Mouse (Mus musculus) heart, embryonic 10.5 days (tissue): ENCODE measurements around the gene Ubiad1. TPM values are rescaled to one million over a fixed set of nuclear protein-coding genes. Genes with fewer than 3 reads are reported as not detected.
A peak's percentile ranks its signal among the peaks of the same experiment; 100 is the strongest.

Source experiments
- DNase-seq: peaks from one replicate; pipeline ENCODE4 v3.0.0-alpha.2; 2017; ENCODE audit warnings: low spot score
- H3K27ac ChIP-seq: fragments of 300-500 bp; sonication (generic); 2 replicates; pipeline ENCODE4 v1.5.1; 2016; ENCODE audit warnings: mild to moderate bottlenecking
- H3K27me3 ChIP-seq: fragments of 300-500 bp; sonication (generic); 2 replicates; pipeline ENCODE4 v1.6.1; 2016; ENCODE audit warnings: mild to moderate bottlenecking; ENCODE audit not compliant: poor library complexity, insufficient read depth, severe bottlenecking
- H3K36me3 ChIP-seq: fragments of 300-500 bp; sonication (generic); 2 replicates; pipeline ENCODE4 v1.6.1; 2016; ENCODE audit warnings: mild to moderate bottlenecking, moderate library complexity
- H3K4me1 ChIP-seq: fragments of 300-500 bp; sonication (generic); 2 replicates; pipeline ENCODE4 v1.6.1; 2016; ENCODE audit warnings: mild to moderate bottlenecking
- H3K4me3 ChIP-seq: fragments of 300-500 bp; sonication (generic); 2 replicates; pipeline ENCODE4 v1.5.1; 2016; ENCODE audit warnings: mild to moderate bottlenecking, moderate library complexity
- H3K9me3 ChIP-seq: fragments of 300-500 bp; sonication (generic); 2 replicates; pipeline ENCODE4 v1.6.1; 2016; ENCODE audit warnings: mild to moderate bottlenecking, moderate library complexity
- WGBS: fragments of 180-500 bp; shearing (Covaris S2); methylation state at CpG from one replicate; pipeline ENCODE4 v1.1.7; 2016; 5-methylcytosine and 5-hydroxymethylcytosine counted together
- polyA plus RNA-seq: library from polyadenylated mRNA; unstranded; fragments of >200 nt; fragmentation: Nextera tagmentation; extraction: Ambion mirVana; gene quantifications from 2 replicates; pipeline ENCODE4 v1.2.1, GENCODE M21; 2016

The Ubiad1 gene
- polyA plus RNA-seq, result 24.7 and 26.9 TPM in 2 replicates

- Histone ChIP-seq H3K27me3 (no peaks in the 10 kb centered on the region), H3K4me3 (peak within 1 kb of the TSS; percentile 94), H3K27ac (peak within 1 kb of the TSS; percentile 96), H3K9me3 (no peaks in the 10 kb centered on the region), H3K36me3 (peaks cover 12% of the 10 kb centered on the region), H3K4me1 (peaks cover 25% of the 10 kb centered on the region)
- WGBS, result 0% methylated on average over 46 of the region's 46 CpGs
- DNase-seq, result peak; percentile 95
Observed at GRCm38 (mm10) chr4:148444250-148444967, at the start of gene Ubiad1. Gene Ubiad1, minus strand, starts transcription at chr4:148444771.

DNA sequence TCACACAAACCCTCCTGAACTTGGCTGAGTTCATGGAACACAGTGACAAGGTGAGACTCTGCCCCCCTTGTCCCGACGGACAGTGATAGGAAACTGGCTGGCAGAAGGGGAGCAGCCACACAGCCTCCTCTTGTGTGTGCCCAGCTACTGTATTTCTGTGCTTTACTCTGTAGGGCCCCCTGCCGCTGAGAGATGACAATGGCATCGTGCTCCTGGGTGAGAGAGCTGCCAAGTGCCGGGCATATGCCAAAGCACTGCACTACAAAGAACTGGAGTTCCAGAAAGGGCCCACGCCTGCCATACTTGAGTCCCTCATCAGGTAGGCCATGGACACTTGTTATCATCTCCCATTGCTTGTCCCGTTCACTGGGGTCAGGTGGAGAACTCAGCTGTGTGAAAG lies 46.9 kb upstream of the Ubiad1 start:
- no peak for DNase-seq
- no peaks in the 10 kb centered on the region for H3K27me3 ChIP-seq
- H3K36me3 ChIP-seq, result peaks cover 86% of the 10 kb centered on the region
- H3K4me3 ChIP-seq, result no peak overlapping the region
- peaks cover 12% of the 10 kb centered on the region for H3K4me1 ChIP-seq
- H3K9me3 ChIP-seq, result no peaks in the 10 kb centered on the region
- 85% methylated on average over 7 of the region's 7 CpGs for WGBS
- H3K27ac ChIP-seq, result no peak overlapping the region

DNA sequence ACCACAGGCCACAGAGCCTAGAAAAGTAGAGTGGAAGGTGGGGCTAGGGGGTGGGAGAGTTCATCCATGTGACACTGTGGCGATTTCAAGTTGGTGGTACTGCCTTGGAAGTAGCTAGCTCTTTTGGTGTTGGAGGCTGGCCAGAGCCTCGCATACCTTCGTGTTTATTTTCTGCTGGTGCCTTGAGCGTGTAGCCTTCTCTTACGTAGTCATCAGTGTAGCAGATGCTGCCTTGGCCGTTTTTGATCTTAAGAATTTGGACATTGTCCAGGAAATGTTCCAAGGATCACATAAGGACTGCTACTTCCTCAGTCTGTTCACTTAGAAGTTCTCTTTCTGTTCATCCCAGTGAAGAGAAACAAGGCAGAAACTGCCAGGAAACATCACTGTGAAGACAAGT lies 45.9 kb upstream of the Ubiad1 start:
- no peak overlapping the region for H3K27ac ChIP-seq
- H3K4me3 ChIP-seq, result no peak overlapping the region
- no peaks in the 10 kb centered on the region for H3K27me3 ChIP-seq
- H3K4me1 ChIP-seq, result peaks cover 12% of the 10 kb centered on the region
- WGBS, result 74% methylated on average over 6 of the region's 6 CpGs
- no peak for DNase-seq
- no peaks in the 10 kb centered on the region for H3K9me3 ChIP-seq
- H3K36me3 ChIP-seq, result peaks cover 86% of the 10 kb centered on the region

- Histone ChIP-seq H3K4me1 (no peaks in the 10 kb centered on the region), H3K27ac (no peak overlapping the region), H3K36me3 (peaks cover 97% of the 10 kb centered on the region), H3K27me3 (no peaks in the 10 kb centered on the region), H3K9me3 (no peaks in the 10 kb centered on the region), H3K4me3 (no peak overlapping the region)
- no peak for DNase-seq
- 67% methylated on average over 2 of the region's 2 CpGs for WGBS
Observed at GRCm38 (mm10) chr4:148487841-148488240, 43.3 kb upstream of the Ubiad1 start.

GRCm38 (mm10) chr4:148484511-148484910 lies 39.9 kb upstream of the Ubiad1 start:
- no peak for DNase-seq
- Histone ChIP-seq H3K36me3 (peaks cover 97% of the 10 kb centered on the region), H3K4me3 (no peak overlapping the region)

GRCm38 (mm10) chr4:148481557-148482168 lies 37.1 kb upstream of the Ubiad1 start:
- Histone ChIP-seq H3K27me3 (no peaks in the 10 kb centered on the region), H3K4me1 (no peaks in the 10 kb centered on the region), H3K9me3 (no peaks in the 10 kb centered on the region), H3K36me3 (peaks cover 96% of the 10 kb centered on the region), H3K4me3 (no peak overlapping the region), H3K27ac (no peak overlapping the region)
- WGBS, result 96% methylated on average over 2 of the region's 2 CpGs
- no peak for DNase-seq

More at GRCm38 (mm10) chr4:148484511-148484910, 39.9 kb upstream of the Ubiad1 start:
- Histone ChIP-seq H3K27me3 (no peaks in the 10 kb centered on the region), H3K27ac (no peak overlapping the region), H3K9me3 (no peaks in the 10 kb centered on the region), H3K4me1 (no peaks in the 10 kb centered on the region)
- 94% methylated on average over 12 of the region's 12 CpGs for WGBS

DNA sequence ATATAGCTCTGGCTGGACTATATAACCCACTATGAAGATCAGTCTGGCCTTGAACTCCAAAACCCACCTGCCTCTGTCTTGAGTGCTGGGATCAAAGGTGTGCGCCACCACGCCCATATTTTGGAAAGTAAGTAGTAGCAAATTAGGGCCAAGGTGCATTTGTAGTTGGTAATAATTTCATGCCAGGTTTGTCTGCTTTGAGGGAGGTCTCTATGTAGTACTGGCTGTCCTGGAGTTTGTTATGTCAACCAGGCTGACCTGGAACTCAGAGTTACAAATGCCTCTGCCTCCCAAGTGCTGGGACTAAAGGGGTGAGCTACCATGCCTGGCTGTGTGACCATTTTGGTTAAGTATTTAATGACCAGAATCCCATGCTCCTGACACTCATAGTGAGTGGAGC lies 35.7 kb upstream of the Ubiad1 start:
- Histone ChIP-seq H3K9me3 (no peaks in the 10 kb centered on the region), H3K4me3 (no peak overlapping the region), H3K4me1 (no peaks in the 10 kb centered on the region), H3K36me3 (peaks cover 96% of the 10 kb centered on the region), H3K27ac (no peak overlapping the region), H3K27me3 (no peaks in the 10 kb centered on the region)
- DNase-seq, result no peak
- WGBS, result 88% methylated on average over 2 of the region's 2 CpGs

- peaks cover 96% of the 10 kb centered on the region for H3K36me3 ChIP-seq
- no peaks in the 10 kb centered on the region for H3K4me1 ChIP-seq
- H3K4me3 ChIP-seq, result no peak overlapping the region
- H3K27ac ChIP-seq, result no peak overlapping the region
- H3K9me3 ChIP-seq, result no peaks in the 10 kb centered on the region
- 90% methylated on average over 5 of the region's 5 CpGs for WGBS
- DNase-seq, result no peak
- H3K27me3 ChIP-seq, result no peaks in the 10 kb centered on the region
Observed at GRCm38 (mm10) chr4:148473496-148473895, 28.9 kb upstream of the Ubiad1 start.

DNA sequence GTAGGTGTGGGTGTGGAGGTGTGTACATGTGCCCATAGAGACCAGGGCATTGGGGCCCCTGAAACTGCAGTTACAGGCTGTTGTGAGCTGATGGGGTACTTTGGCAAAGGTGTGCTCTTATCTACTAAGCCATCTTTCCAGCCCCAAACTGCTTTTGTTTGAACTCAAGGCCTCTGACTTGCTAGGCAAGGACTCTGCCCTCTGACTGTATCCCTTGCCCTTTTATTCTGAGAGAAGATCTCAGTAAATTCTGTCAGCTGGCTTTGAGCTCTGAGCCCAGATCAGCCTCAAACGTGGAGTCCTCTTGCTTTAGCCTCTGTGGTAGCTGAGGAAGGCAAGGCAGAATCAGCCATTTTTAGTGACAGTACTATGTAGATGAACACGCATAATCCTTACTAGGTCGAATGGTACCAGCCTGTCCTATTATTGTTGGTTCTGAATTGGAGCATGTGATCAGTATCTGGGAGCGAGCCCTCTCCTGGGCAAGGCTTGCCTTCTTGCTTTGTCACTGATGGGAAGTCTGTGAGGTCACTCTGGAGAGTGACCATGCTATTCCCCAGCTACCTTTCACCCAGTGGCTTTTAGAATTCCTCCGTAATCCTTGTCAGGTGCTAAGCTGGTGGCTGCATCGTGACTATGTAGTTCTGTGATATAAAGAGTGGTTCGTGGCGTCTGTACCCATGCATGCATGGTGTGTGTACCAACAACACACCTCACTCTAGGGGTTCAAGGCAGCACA lies 28.0 kb upstream of the Ubiad1 start:
- Histone ChIP-seq H3K9me3 (no peaks in the 10 kb centered on the region), H3K36me3 (peaks cover 98% of the 10 kb centered on the region), H3K27ac (no peak overlapping the region), H3K27me3 (no peaks in the 10 kb centered on the region), H3K4me1 (no peaks in the 10 kb centered on the region), H3K4me3 (no peak overlapping the region)
- no peak for DNase-seq
- WGBS, result 95% methylated on average over 8 of the region's 8 CpGs

- Histone ChIP-seq H3K4me3 (no peak overlapping the region), H3K27ac (no peak overlapping the region), H3K27me3 (no peaks in the 10 kb centered on the region), H3K4me1 (no peaks in the 10 kb centered on the region), H3K9me3 (no peaks in the 10 kb centered on the region), H3K36me3 (peaks cover 98% of the 10 kb centered on the region)
- WGBS, result 83% methylated on average over 10 of the region's 10 CpGs
- DNase-seq, result no peak
Observed at GRCm38 (mm10) chr4:148471363-148471806, 26.8 kb upstream of the Ubiad1 start.

DNA sequence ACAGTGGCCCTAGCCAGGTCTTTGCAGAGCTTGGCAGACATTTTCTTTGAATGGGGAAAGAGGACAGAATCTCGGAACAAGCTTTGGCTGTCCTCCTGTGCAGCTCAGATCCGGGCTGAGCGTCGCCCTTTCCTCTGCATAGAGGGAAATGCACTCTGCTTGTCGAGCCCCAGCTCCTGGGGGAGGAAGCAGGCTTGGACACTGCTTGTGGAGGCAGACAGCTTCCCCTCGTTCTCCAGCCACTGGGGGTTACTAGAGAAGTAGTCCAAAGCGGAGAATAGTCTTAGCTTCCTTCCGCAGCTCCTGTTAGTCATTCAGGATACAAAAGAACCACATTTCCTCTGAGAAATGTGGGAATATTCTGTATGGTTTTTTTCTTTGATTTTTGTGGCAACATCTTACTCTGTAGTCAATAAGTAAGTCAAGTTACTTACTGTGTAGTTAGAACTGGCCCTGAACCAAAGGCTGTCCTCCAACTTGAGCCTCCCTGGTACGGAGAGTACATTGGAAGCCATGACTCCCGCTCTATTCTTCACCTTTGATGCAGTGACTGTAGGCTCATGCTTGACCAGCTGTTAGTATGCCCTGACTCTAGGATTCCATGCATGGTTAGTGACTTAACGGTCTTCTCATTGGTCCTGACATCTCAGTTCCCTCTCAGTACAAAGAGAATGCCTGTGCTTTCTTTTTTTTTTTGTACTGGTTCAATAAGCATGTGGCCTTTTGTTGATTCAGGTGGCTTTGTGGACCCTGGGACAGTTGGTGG lies 25.1 kb upstream of the Ubiad1 start:
- no peaks in the 10 kb centered on the region for H3K4me1 ChIP-seq
- H3K9me3 ChIP-seq, result no peaks in the 10 kb centered on the region
- no peak for DNase-seq
- H3K36me3 ChIP-seq, result peaks cover 98% of the 10 kb centered on the region
- no peak overlapping the region for H3K4me3 ChIP-seq
- WGBS, result 87% methylated on average over 11 of the region's 11 CpGs
- H3K27me3 ChIP-seq, result no peaks in the 10 kb centered on the region
- no peak overlapping the region for H3K27ac ChIP-seq

DNA sequence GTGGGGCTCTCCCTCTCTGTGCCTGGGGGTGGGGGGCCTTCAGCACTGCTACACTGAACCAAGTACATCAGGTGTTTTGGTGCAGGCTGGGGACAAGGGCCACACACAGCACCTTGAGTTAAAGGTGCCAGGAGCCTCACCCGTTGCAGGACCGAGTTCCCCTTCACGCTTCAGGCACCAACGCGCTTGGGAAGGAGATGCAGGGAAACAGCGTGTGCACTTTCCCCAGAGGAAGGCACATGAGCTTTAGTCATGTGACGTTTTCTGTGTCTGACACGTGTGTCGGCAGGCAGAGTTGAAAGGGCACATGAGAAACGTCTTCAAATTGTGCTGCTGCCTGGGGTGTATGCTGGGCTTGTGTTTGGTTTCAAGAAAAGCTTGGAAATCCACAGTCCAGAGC lies 23.8 kb upstream of the Ubiad1 start:
- DNase-seq, result no peak
- 90% methylated on average over 10 of the region's 10 CpGs for WGBS
- peaks cover 98% of the 10 kb centered on the region for H3K36me3 ChIP-seq

More for the DNA sequence above, 23.8 kb upstream of the Ubiad1 start:
- H3K9me3 ChIP-seq, result no peaks in the 10 kb centered on the region
- H3K4me1 ChIP-seq, result no peaks in the 10 kb centered on the region
- no peak overlapping the region for H3K27ac ChIP-seq
- H3K27me3 ChIP-seq, result no peaks in the 10 kb centered on the region
- H3K4me3 ChIP-seq, result no peak overlapping the region
